Mouse (Mus musculus): Measurements from ENCODE around the gene Zfp39. TPM values are rescaled to one million over a fixed set of nuclear protein-coding genes. Genes with fewer than 3 reads are reported as not detected.

Gene Zfp39
- polyA plus RNA-seq, 1 experiment = 2.7 TPM

GRCm38 (mm10) chr11:58931576-58931975 lies 27.6 kb upstream of the Zfp39 start:
- no peak for TF ChIP-seq CTCF (IDR thresholded peaks at IDR 0.05; ENCODE audit: borderline replicate concordance, control insufficient read depth, extremely low read depth, insufficient read depth, low read length, poor library complexity)
- no peak for TF ChIP-seq POLR2A (IDR thresholded peaks at IDR 0.05; ENCODE audit: control insufficient read depth, extremely low read depth, insufficient read depth, low read length, poor library complexity)
- H3K27me3 ChIP-seq (ENCODE audit: control insufficient read depth, insufficient read depth, low read length) = no peaks in the 10 kb centered on the region
- H3K4me1 ChIP-seq (replicated peaks; ENCODE audit: control insufficient read depth, insufficient read depth, low read length) = peaks cover 6% of the 10 kb centered on the region; the same call in 1 of the 2 replicates
- no peak for DNase-seq
- H3K27ac ChIP-seq (ENCODE audit: control insufficient read depth, insufficient read depth, low read length) = no peak overlapping the region
- 77% methylated on average over 4 of the region's 4 CpGs for WGBS
- no peak overlapping the region for H3K4me3 ChIP-seq (ENCODE audit: control insufficient read depth, insufficient read depth, low read length)
- H3K36me3 ChIP-seq (ENCODE audit: control insufficient read depth, insufficient read depth, low read length) = peaks cover 21% of the 10 kb centered on the region

GRCm38 (mm10) chr11:58930254-58930653 lies 26.2 kb upstream of the Zfp39 start:
- TF ChIP-seq POLR2A (IDR thresholded peaks at IDR 0.05; ENCODE audit: control insufficient read depth, extremely low read depth, insufficient read depth, low read length, poor library complexity) (no peak), CTCF (IDR thresholded peaks at IDR 0.05; ENCODE audit: borderline replicate concordance, control insufficient read depth, extremely low read depth, insufficient read depth, low read length, poor library complexity) (no peak)
- H3K4me1 ChIP-seq (replicated peaks; ENCODE audit: control insufficient read depth, insufficient read depth, low read length) = peaks cover 3% of the 10 kb centered on the region; the same call in 1 of the 2 replicates
- DNase-seq = no peak
- no peak overlapping the region for H3K4me3 ChIP-seq (ENCODE audit: control insufficient read depth, insufficient read depth, low read length)
- peaks cover 19% of the 10 kb centered on the region for H3K36me3 ChIP-seq (ENCODE audit: control insufficient read depth, insufficient read depth, low read length)
- no peaks in the 10 kb centered on the region for H3K27me3 ChIP-seq (ENCODE audit: control insufficient read depth, insufficient read depth, low read length)
- H3K27ac ChIP-seq (ENCODE audit: control insufficient read depth, insufficient read depth, low read length) = no peak overlapping the region
- WGBS = 97% methylated on average over 3 of the region's 3 CpGs

GRCm38 (mm10) chr11:58929641-58930040 lies 25.6 kb upstream of the Zfp39 start:
- Histone ChIP-seq H3K27me3 (ENCODE audit: control insufficient read depth, insufficient read depth, low read length) (no peaks in the 10 kb centered on the region), H3K4me3 (ENCODE audit: control insufficient read depth, insufficient read depth, low read length) (no peak overlapping the region), H3K27ac (ENCODE audit: control insufficient read depth, insufficient read depth, low read length) (no peak overlapping the region), H3K36me3 (ENCODE audit: control insufficient read depth, insufficient read depth, low read length) (peaks cover 19% of the 10 kb centered on the region), H3K4me1 (replicated peaks; ENCODE audit: control insufficient read depth, insufficient read depth, low read length) (peaks cover 3% of the 10 kb centered on the region; the same call in 1 of the 2 replicates)
- TF ChIP-seq POLR2A (IDR thresholded peaks at IDR 0.05; ENCODE audit: control insufficient read depth, extremely low read depth, insufficient read depth, low read length, poor library complexity) (no peak), CTCF (IDR thresholded peaks at IDR 0.05; ENCODE audit: borderline replicate concordance, control insufficient read depth, extremely low read depth, insufficient read depth, low read length, poor library complexity) (no peak)
- DNase-seq = no peak
- 80% methylated on average over 3 of the region's 3 CpGs for WGBS

GRCm38 (mm10) chr11:58929055-58929454 lies 25.0 kb upstream of the Zfp39 start:
- Histone ChIP-seq H3K4me1 (replicated peaks; ENCODE audit: control insufficient read depth, insufficient read depth, low read length) (peaks cover 3% of the 10 kb centered on the region; the same call in 1 of the 2 replicates), H3K27ac (ENCODE audit: control insufficient read depth, insufficient read depth, low read length) (no peak overlapping the region), H3K36me3 (ENCODE audit: control insufficient read depth, insufficient read depth, low read length) (peaks cover 19% of the 10 kb centered on the region), H3K4me3 (ENCODE audit: control insufficient read depth, insufficient read depth, low read length) (no peak overlapping the region), H3K27me3 (ENCODE audit: control insufficient read depth, insufficient read depth, low read length) (no peaks in the 10 kb centered on the region)
- DNase-seq = no peak
- WGBS = 85% methylated on average over 4 of the region's 4 CpGs
- TF ChIP-seq CTCF (IDR thresholded peaks at IDR 0.05; ENCODE audit: borderline replicate concordance, control insufficient read depth, extremely low read depth, insufficient read depth, low read length, poor library complexity) = no peak
- TF ChIP-seq POLR2A (IDR thresholded peaks at IDR 0.05; ENCODE audit: control insufficient read depth, extremely low read depth, insufficient read depth, low read length, poor library complexity) = no peak

GRCm38 (mm10) chr11:58927790-58928651 lies 24.0 kb upstream of the Zfp39 start:
- Histone ChIP-seq H3K36me3 (ENCODE audit: control insufficient read depth, insufficient read depth, low read length) (peaks cover 11% of the 10 kb centered on the region), H3K4me1 (replicated peaks; ENCODE audit: control insufficient read depth, insufficient read depth, low read length) (peaks cover 3% of the 10 kb centered on the region; the same call in 1 of the 2 replicates), H3K4me3 (ENCODE audit: control insufficient read depth, insufficient read depth, low read length) (peak overlapping the region; percentile 51), H3K27ac (ENCODE audit: control insufficient read depth, insufficient read depth, low read length) (peak overlapping the region; percentile 96), H3K27me3 (ENCODE audit: control insufficient read depth, insufficient read depth, low read length) (no peaks in the 10 kb centered on the region)
- DNase-seq = peak; percentile 75
- WGBS = 1% methylated on average over 20 of the region's 20 CpGs
- TF ChIP-seq POLR2A (IDR thresholded peaks at IDR 0.05; ENCODE audit: control insufficient read depth, extremely low read depth, insufficient read depth, low read length, poor library complexity) (no peak), CTCF (IDR thresholded peaks at IDR 0.05; ENCODE audit: borderline replicate concordance, control insufficient read depth, extremely low read depth, insufficient read depth, low read length, poor library complexity) (peak; percentile 92; the same call in 1 of the 2 replicates)

- Histone ChIP-seq H3K27me3 (ENCODE audit: control insufficient read depth, insufficient read depth, low read length) (no peaks in the 10 kb centered on the region), H3K4me3 (ENCODE audit: control insufficient read depth, insufficient read depth, low read length) (no peak overlapping the region), H3K27ac (ENCODE audit: control insufficient read depth, insufficient read depth, low read length) (no peak overlapping the region), H3K4me1 (replicated peaks; ENCODE audit: control insufficient read depth, insufficient read depth, low read length) (peaks cover 5% of the 10 kb centered on the region; the same call in 1 of the 2 replicates), H3K36me3 (ENCODE audit: control insufficient read depth, insufficient read depth, low read length) (peaks cover under 1% of the 10 kb centered on the region; the same call in 1 of the 2 replicates)
- no peak for TF ChIP-seq CTCF (IDR thresholded peaks at IDR 0.05; ENCODE audit: borderline replicate concordance, control insufficient read depth, extremely low read depth, insufficient read depth, low read length, poor library complexity)
- no peak for TF ChIP-seq POLR2A (IDR thresholded peaks at IDR 0.05; ENCODE audit: control insufficient read depth, extremely low read depth, insufficient read depth, low read length, poor library complexity)
- no peak for DNase-seq
- 77% methylated on average over 2 of the region's 2 CpGs for WGBS
Measured at GRCm38 (mm10) chr11:58927053-58927452, 23.0 kb upstream of the Zfp39 start.

All from thymus, adult 2 months (tissue).